9 mouse cellular contexts compared by ENCODE assay signal in the genomic region with DNA sequence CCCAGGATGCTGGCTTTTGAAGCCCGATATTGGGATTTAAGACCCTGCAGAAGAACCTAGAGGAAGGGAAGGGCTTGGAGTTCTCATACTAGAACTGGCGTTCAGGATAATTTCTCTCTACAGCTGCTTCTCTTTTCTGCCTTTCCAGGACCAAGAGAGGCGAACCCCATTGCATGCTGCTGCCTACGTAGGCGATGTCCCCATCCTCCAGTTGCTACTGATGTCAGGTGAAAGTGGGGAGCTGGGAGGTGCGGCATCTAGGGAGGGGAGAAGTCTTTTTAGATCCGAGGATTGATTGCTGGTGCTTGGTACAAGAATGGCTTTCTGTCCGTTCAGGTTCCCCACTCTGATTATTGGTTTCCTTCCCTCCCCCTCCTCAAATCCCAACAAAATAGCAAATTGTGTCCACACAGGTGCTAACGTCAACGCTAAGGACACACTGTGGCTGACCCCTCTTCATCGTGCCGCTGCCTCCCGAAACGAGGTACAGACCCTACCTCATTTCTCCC. TPM values are rescaled to one million over a fixed set of nuclear protein-coding genes. Genes with fewer than 3 reads are reported as not detected.
DNase-seq lines count a peak whose midpoint lies in the region; ATAC-seq and TF ChIP-seq lines count a peak whose summit lies in the region.
"Had no signal": no experiment of that assay in that cellular context is flagged by ENCODE, and none has a peak within 500 bp of the region (broad histone marks: within the 10 kb centered on the region; RNA-seq: fewer than 3 reads in every experiment).

No protein-coding gene starts in this region.

- peak overlapping the region; percentile 99 for H3K27ac ChIP-seq in gastrocnemius, adult 2 months
- no peak overlapping the region for H3K27ac ChIP-seq in thymus, adult 2 months (ENCODE audit: control insufficient read depth, insufficient read depth, low read length)
- no peak overlapping the region for H3K27ac ChIP-seq in liver, embryonic 13.5 days

- peaks cover 17% of the 10 kb centered on the region for H3K36me3 ChIP-seq in thymus, adult 2 months (ENCODE audit: control insufficient read depth, insufficient read depth, low read length)
- peaks cover 45% of the 10 kb centered on the region for H3K36me3 ChIP-seq in liver, embryonic 13.5 days

- no peak for DNase-seq in gastrocnemius, adult 2 months
- DNase-seq in gastrocnemius, postnatal 14 days = no peak
- no peak for DNase-seq in thymus, adult 2 months
- DNase-seq in thymus, postnatal 10 days (ENCODE audit: low spot score in 2 of 2) = no peak
- DNase-seq in liver, embryonic 13.5 days = no peak
- DNase-seq in layer of hippocampus, postnatal 10 days (ENCODE audit: low spot score in 2 of 2) = no peak
- no peak for DNase-seq in cerebellum, postnatal 14 days
- no peak for DNase-seq in frontal cortex, postnatal 36 days (ENCODE audit: low spot score in 2 of 2)
- DNase-seq: B cell, adult 2 months had no signal

- peaks cover 16% of the 10 kb centered on the region for H3K4me1 ChIP-seq in thymus, adult 2 months (replicated peaks; ENCODE audit: control insufficient read depth, insufficient read depth, low read length)
- peaks cover 42% of the 10 kb centered on the region for H3K4me1 ChIP-seq in liver, embryonic 13.5 days (replicated peaks)

- no peak for TF ChIP-seq POLR2A in thymus, adult 2 months (IDR thresholded peaks at IDR 0.05; ENCODE audit: control insufficient read depth, extremely low read depth, insufficient read depth, low read length, poor library complexity)

- intact Hi-C loops in gastrocnemius, adult 2 months (cut with DNase I) = loop anchor here (2.0 to 10.0 kb wide), 3 partner anchors 41 to 167 kb away; partner anchors contain the start of genes Cs, Rpl41 and Zc3h10
- intact Hi-C loops in gastrocnemius, postnatal 14 days (cut with DNase I; ENCODE audit: low total_unique reads) = no loop called here

- H3K27me3 ChIP-seq in thymus, adult 2 months (ENCODE audit: control insufficient read depth, insufficient read depth, low read length) = no peaks in the 10 kb centered on the region
- no peaks in the 10 kb centered on the region for H3K27me3 ChIP-seq in liver, embryonic 13.5 days

- ATAC-seq in liver, embryonic 13.5 days (ENCODE audit: low read depth) = no peak

- H3K4me2 ChIP-seq in liver, embryonic 13.5 days = peak overlapping the region; percentile 97

- H3K9me3 ChIP-seq in liver, embryonic 13.5 days (replicated peaks) = no peaks in the 10 kb centered on the region

- WGBS in thymus, adult 2 months = 77% methylated on average over 14 of the region's 14 CpGs
- 63% methylated on average over 14 of the region's 14 CpGs for WGBS in liver, embryonic 13.5 days (ENCODE audit: insufficient replicate concordance)

- no peak for TF ChIP-seq CTCF in gastrocnemius, adult 2 months (IDR thresholded peaks at IDR 0.05)
- TF ChIP-seq CTCF in thymus, adult 2 months (IDR thresholded peaks at IDR 0.05; ENCODE audit: borderline replicate concordance, control insufficient read depth, extremely low read depth, insufficient read depth, low read length, poor library complexity) = no peak

- H3K9ac ChIP-seq in liver, embryonic 13.5 days = peak overlapping the region; percentile 94

- H3K4me3 ChIP-seq in gastrocnemius, adult 2 months = peak overlapping the region; percentile 94
- H3K4me3 ChIP-seq in thymus, adult 2 months (ENCODE audit: control insufficient read depth, insufficient read depth, low read length) = peak overlapping the region; percentile 54
- peak overlapping the region; percentile 87 for H3K4me3 ChIP-seq in liver, embryonic 13.5 days (replicated peaks)

RNA-seq across cellular contexts. Expression of gene Ankrd52, which starts 1.1 kb away (rescaled TPM):
- total RNA-seq in gastrocnemius, adult 2 months (2021) = 10 to 100 TPM; 46.7 to 58.9 TPM
- 10 to 100 TPM; 53.7 to 54.8 TPM for total RNA-seq in gastrocnemius, postnatal 14 days (2021)
- 71.0 and 87.0 TPM in 2 replicates for polyA plus RNA-seq in thymus, adult 2 months (2012; rRNA removed)
- polyA plus RNA-seq in liver, embryonic 13.5 days (2015; fragmentation: Nextera tagmentation; extraction: Ambion mirVana) = 5.0 and 5.1 TPM in 2 replicates
- total RNA-seq in layer of hippocampus, postnatal 10 days (2021) = 10 to 100 TPM; 79.0 to 80.3 TPM

RNA-seq across cellular contexts. Expression of gene Coq10a, which starts 9.2 kb away (rescaled TPM):
- 100 to 1,000 TPM; 447 to 542 TPM for total RNA-seq in gastrocnemius, adult 2 months (2021)
- 100 to 1,000 TPM; 257 to 331 TPM for total RNA-seq in gastrocnemius, postnatal 14 days (2021)
- 62.9 and 71.7 TPM in 2 replicates for polyA plus RNA-seq in thymus, adult 2 months (2012; rRNA removed)
- polyA plus RNA-seq in liver, embryonic 13.5 days (2015; fragmentation: Nextera tagmentation; extraction: Ambion mirVana) = 4.6 and 4.8 TPM in 2 replicates
- total RNA-seq in layer of hippocampus, postnatal 10 days (2021) = 10 to 100 TPM; 55.6 to 58.8 TPM

RNA-seq across cellular contexts. Expression of gene Slc39a5, which starts 23.0 kb away (rescaled TPM):
- total RNA-seq in gastrocnemius, adult 2 months (2021) = not detected
- total RNA-seq in gastrocnemius, postnatal 14 days (2021) = not detected
- polyA plus RNA-seq in thymus, adult 2 months (2012; rRNA removed) = 0.53 and 0.65 TPM in 2 replicates
- polyA plus RNA-seq in liver, embryonic 13.5 days (2015; fragmentation: Nextera tagmentation; extraction: Ambion mirVana) = 30.5 and 32.8 TPM in 2 replicates
- total RNA-seq in layer of hippocampus, postnatal 10 days (2021) = under 1 TPM; 0.22 to 0.53 TPM

RNA-seq across cellular contexts. Expression of gene Nabp2, which starts 33.3 kb away (rescaled TPM):
- 10 to 100 TPM; 56.7 to 59.0 TPM for total RNA-seq in gastrocnemius, adult 2 months (2021)
- 10 to 100 TPM; 48.2 to 51.8 TPM for total RNA-seq in gastrocnemius, postnatal 14 days (2021)
- polyA plus RNA-seq in thymus, adult 2 months (2012; rRNA removed) = 18.0 and 20.8 TPM in 2 replicates
- 57.3 and 64.4 TPM in 2 replicates for polyA plus RNA-seq in liver, embryonic 13.5 days (2015; fragmentation: Nextera tagmentation; extraction: Ambion mirVana)
- 10 to 100 TPM; 94.1 to 94.2 TPM for total RNA-seq in layer of hippocampus, postnatal 10 days (2021)

RNA-seq across cellular contexts. Expression of gene Rnf41, which starts 33.5 kb away (rescaled TPM):
- 10 to 100 TPM; 13.3 to 13.4 TPM for total RNA-seq in gastrocnemius, adult 2 months (2021)
- total RNA-seq in gastrocnemius, postnatal 14 days (2021) = 10 to 100 TPM; 12.9 to 13.0 TPM
- polyA plus RNA-seq in thymus, adult 2 months (2012; rRNA removed) = 37.8 and 40.4 TPM in 2 replicates
- polyA plus RNA-seq in liver, embryonic 13.5 days (2015; fragmentation: Nextera tagmentation; extraction: Ambion mirVana) = 9.0 and 10.7 TPM in 2 replicates
- 10 to 100 TPM; 76.0 to 78.2 TPM for total RNA-seq in layer of hippocampus, postnatal 10 days (2021)

Comparison
In these comparisons a context has a peak if more than half of its experiments do, and no peak if none do; other contexts are left out.
1. RNA of gene Coq10a, which starts 9.2 kb away (total RNA-seq): 447 to 542 TPM in gastrocnemius, adult 2 months and 257 to 331 TPM in gastrocnemius, postnatal 14 days; 55.6 to 58.8 TPM in layer of hippocampus, postnatal 10 days; every median in the first group is over 4 times any median in the second.
2. Peak in every context shown above with its lines, with median percentiles within 50 percentile points of each other: H3K4me3 ChIP-seq.